Mouse (Mus musculus) CD8-positive naive resting alpha-beta T cell, adult 2 months (primary cell): ENCODE results near the gene Abca8b.
"Not testable (repeated sequence)": the region's sequence is repeated elsewhere in the genome, so short reads cannot be mapped to it uniquely, and the experiment has no call there.

Experiments used
- DNase-seq, 2 experiments: peaks; one replicate each; pipeline ENCODE4 v3.0.0; 2022; ENCODE audit warnings: low read depth in 2 of 2, low spot score in 2 of 2

Gene Abca8b

DNA sequence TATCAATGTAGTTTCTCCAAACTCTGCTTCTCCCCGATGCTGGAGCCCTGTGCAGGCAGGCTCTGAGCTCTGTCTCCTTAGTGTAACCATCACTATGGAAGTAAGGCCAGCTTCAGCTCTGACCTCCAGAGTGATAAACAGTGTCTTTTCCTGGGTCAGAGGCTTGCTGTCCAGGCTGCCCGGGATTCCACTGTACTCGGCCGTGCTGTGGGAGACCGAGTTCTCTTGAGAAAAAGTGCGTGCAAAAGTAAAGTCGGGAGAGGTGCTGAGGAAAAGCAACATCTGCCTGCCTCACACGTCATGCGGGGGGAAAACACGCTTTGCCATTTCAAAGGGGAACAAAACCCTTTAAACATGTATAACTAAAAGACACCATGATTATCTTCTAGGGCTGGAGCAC is 79.0 kb downstream of the Abca8b start:
- DNase-seq, result no peak

- DNase-seq, result not testable (repeated sequence)
Measured at GRCm38 (mm10) chr11:109913156-109913555, 82.5 kb downstream of the Abca8b start.

DNA sequence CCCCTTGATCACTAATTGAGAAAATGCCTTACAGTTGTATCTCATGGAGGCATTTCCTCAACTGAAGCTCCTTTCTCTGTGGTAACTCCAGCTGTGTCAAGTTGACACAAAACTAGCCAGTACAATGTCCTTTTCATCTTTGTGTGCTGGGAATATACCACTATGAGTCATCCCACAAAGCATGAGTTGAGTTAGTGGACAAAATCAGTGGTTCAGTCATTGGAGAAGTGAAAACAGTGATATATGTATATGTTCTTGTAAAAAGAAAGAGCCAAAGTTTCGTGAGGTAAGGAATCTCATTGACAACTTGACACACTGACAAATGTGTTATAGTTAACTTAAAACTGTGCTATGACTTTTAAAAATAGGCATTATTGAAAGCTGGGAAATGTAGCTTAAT is 83.5 kb downstream of the Abca8b start:
- not testable (repeated sequence) for DNase-seq

GRCm38 (mm10) chr11:109909801-109910200 is 85.8 kb downstream of the Abca8b start:
- no peak for DNase-seq

DNA sequence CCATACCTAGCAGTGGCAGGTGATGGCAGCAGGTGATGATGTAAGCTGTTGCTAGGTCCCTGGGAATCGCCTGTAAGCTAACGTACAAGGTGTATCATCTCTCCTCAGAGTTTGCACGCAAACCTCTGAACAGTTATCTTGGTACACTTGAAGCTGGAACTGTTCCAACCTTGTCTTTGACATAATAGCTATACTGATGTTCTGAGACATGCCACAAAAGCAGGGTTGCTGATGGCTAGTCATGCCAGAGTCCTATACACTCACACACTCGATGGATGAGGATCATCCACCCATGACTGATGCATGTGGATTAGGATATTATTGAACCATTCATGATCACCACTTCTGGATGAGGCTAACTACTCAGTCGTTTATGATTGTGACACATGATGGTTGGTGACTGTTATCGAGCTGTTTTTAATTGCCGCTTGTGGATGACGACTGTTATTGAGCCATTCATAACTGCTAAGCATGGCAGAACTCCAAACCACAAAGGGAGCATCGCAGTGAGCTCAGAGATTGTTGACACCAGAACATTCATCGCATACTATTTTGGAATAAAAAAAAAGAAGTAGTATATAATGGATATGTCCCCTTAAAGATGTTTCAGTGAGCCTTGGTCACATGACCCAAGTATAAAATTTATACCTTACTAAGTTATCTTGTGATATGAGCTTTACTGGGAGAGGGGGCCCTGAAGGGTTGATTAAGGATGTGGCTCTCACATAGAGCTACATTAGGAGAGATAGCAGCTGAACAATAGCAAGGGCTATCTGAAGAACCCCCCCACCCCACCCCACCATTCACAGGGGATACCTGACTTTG is 87.2 kb downstream of the Abca8b start:
- no peak for DNase-seq

DNA sequence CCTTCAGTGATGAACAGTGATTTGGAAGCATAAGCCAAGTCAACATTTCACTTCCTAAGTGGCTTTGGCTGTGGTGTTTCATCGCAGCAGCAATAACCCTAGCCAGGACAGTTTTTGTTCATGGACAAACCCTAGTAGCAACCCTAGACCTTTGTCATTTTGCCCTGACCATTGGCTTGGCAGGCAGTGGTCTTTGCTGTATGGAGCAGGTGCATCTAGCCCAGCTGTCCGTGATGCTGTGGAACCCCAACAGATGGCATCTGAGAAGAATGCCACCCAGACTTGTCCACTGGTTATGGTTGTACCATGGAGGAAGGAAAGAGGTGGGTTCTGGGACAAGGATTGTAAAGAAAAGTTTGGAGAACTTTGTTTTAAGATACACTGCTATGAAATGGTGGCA is 88.1 kb downstream of the Abca8b start:
- DNase-seq, result no peak

- DNase-seq, result no peak
Measured at GRCm38 (mm10) chr11:109902616-109903598, 92.7 kb downstream of the Abca8b start.

- DNase-seq, result no peak
Measured at GRCm38 (mm10) chr11:109900491-109901241, 95.0 kb downstream of the Abca8b start.

GRCm38 (mm10) chr11:109898791-109899467 is 96.7 kb downstream of the Abca8b start:
- no peak for DNase-seq

DNA sequence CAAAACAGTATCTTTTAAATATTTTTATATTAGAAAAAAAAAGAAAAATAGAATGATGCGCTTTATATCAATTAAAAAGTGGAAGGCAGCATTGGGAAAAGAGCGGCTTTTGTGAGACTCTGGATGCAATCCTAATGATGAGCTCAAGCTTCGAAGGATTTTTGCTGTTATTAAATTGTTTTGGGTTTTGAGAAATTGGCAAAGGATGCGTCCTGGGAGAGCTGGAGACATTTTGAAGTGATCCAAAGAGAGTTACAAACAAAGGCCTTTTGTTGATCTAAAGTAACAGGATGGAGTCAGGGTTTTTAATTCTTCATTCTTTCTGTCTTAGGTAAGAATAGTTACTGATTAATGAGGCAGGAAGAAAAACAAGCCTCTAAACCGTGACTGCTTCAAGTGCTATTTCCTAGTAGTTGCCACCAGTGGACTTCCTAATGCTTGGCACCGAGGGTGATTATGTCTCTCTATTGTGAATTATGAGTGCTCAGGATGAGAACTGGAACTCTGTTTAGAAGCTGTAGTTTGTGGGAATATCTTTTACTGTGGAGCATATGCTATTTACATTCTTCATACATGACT is 99.6 kb downstream of the Abca8b start:
- no peak for DNase-seq

- no peak for DNase-seq
Measured at GRCm38 (mm10) chr11:109895496-109895895, 100.1 kb downstream of the Abca8b start.

- no peak for DNase-seq
Measured at GRCm38 (mm10) chr11:109893894-109894804, 101.5 kb downstream of the Abca8b start.

DNA sequence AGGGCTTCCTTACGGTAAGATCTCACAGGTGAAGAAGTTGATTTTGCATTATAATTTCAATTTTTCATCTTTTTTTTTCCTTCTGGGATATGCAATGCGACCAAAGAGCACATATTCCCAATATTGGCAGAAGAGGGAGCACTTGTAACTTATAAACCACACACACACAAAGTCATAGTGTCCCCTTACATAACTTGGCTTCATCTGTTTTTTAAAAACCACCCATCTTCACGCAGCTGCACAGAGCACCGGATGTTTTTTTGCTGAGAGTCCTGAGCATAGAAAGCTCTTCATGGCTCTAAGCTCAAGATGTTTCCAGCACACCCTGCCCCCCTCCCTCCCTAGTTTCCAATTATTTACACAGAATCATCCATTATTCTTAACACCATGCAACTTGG is 103.7 kb downstream of the Abca8b start:
- no peak for DNase-seq

DNA sequence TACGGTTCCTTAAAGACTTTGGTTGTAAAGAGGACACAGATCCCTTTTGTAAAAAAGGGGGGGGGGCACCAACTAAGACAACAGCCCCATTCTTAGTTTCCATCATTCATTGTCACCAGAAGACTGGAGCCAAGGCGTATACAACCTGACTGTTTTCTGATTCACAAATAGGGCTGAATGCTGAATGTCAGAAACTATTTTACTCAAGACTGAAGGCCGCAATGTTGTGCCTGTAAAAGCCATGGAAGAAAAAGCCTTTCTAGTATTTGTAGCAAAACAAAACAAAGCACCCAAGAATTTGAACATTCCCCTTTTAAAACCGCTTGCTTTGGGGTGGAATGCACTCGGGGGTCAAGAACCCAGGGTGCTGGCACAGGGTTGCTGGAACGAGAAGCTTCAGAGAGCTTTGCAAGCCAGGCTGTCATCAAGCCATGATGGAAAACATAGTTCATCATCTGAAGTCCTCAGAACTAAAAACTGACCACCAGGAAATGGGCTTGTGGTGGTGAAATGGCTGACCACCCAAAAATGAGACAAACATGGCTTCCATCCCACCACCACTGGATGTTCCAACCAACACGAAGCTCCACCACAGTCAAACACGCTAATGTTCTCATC is 104.2 kb downstream of the Abca8b start:
- DNase-seq, result no peak

DNA sequence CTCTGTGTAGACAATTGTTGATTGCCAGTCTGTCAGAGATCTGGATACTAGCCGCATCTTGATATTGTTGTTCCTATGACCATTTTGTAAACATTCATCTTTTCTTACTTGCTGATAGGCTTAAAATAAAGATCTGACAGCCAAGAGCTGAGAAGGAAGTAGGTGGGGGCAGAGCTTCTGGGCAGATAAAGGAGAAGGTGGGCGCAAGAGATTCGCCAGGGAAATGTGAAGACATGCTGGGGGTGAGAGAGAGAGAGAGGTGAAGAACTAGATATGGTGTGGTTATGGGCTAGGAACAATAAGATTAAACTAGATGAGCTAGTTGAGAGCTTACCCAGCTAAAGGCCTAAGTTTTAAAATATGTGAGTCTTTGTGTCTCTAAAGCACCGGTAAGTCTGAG is 106.0 kb downstream of the Abca8b start:
- no peak for DNase-seq

DNA sequence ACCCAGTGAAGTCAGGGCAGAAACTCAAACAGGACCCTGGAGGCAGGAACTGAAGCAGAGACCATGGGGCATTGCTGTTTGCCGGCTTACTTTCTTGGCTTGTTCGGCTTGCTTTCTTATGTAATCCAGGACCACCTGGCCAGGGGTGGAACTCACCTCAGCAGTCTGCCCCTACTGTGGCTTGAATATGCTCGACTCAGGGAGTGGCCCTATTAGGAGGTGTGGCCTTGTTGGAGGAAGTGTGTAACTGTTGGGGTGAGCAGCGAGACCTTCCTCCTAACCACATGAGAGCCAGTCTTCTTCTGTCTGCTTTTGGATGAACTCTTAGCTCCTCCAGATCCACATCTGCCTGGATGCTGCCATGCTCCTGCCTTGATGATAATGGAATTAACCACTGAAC is 108.9 kb downstream of the Abca8b start:
- no peak for DNase-seq

- no peak for DNase-seq
Measured at GRCm38 (mm10) chr11:109885521-109885920, 110.1 kb downstream of the Abca8b start.

DNA sequence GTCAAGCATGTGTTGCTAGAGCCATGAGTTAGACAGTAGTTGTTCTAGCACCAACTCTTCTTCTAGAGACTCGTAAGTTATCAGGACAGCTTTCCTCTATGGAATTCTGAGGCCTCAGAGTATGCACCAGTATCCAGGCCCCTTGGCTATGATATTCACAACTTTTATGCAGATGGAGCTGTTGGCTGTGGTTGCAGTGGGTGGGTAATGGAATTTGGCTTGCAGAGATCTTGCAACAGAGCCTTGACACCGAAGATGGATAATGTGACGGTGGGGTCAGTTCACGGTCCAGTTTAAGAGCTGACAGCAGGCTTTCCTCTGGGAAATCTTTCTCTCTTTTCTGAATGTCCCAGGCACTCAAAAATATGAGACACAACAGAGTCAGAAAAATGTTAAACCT is 110.8 kb downstream of the Abca8b start:
- DNase-seq, result no peak

- DNase-seq, result no peak
Measured at GRCm38 (mm10) chr11:109884126-109884525, 111.5 kb downstream of the Abca8b start.
